Mouse (Mus musculus) thymus, postnatal 0 days (tissue): ENCODE data around the gene Acbd6. TPM values are rescaled to one million over a fixed set of nuclear protein-coding genes. Genes with fewer than 3 reads are reported as not detected.

Experiments
- DNase-seq: peaks from one replicate; pipeline ENCODE4 v3.0.0-alpha.2; 2015; ENCODE audit warnings: low spot score
- polyA plus RNA-seq: library from polyadenylated mRNA; unstranded; fragments of >200 nt; fragmentation: Nextera tagmentation; extraction: Ambion mirVana; gene quantifications from 2 replicates; pipeline ENCODE4 v1.2.1, GENCODE M21; 2015

The Acbd6 gene
- polyA plus RNA-seq, 1 experiment from 2014 or later, result 112 TPM

DNA sequence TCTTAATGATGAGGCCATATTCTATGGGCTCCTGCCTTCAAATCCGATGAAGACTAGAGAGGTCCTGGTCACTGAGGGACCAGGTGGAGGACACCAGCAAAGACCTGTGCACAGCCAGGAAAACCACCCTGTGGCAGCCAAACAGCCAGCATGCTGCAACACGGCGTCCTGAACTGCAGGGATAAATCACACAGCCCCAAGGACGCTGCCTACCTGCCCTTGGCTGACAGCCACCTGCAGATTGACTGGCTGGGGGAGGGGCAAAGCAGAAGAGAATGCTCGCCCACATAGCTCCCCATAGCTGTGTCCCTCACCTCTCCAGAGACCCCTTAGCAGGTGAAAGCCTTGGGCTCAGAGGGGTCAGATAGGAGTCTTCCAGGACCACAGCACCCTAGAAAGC lies 162.1 kb downstream of the Acbd6 start:
- DNase-seq, result no peak

- DNase-seq, result peak; percentile 10
These were observed 163.5 kb downstream of the Acbd6 start for GRCm38 (mm10) chr1:155721443-155721842.

GRCm38 (mm10) chr1:155722185-155722584 lies 164.3 kb downstream of the Acbd6 start:
- DNase-seq, result peak; percentile 57

- DNase-seq, result no peak
These were observed 166.4 kb downstream of the Acbd6 start for GRCm38 (mm10) chr1:155724301-155724700.

DNA sequence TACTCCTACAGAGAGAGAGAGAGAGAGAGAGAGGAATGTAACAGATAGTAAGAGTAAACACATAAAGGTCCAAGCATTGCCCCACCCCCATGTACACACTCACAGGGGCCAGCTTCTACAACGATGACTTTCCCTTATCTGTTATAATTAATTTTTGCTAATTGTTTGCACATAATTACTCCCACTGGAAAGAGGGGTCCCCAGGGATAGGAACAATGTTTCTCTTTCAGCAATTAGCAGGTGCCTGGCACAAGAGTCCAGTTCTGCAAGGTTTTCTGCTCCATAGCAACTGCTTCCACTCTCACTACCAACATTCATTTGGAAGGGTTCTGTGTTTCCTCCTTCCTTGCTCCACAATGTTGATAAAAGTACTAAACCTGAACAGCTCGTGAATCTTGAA lies 168.0 kb downstream of the Acbd6 start:
- no peak for DNase-seq

GRCm38 (mm10) chr1:155727830-155728229 lies 169.9 kb downstream of the Acbd6 start:
- DNase-seq, result no peak

GRCm38 (mm10) chr1:155729113-155729795 lies 171.3 kb downstream of the Acbd6 start:
- no peak for DNase-seq

DNA sequence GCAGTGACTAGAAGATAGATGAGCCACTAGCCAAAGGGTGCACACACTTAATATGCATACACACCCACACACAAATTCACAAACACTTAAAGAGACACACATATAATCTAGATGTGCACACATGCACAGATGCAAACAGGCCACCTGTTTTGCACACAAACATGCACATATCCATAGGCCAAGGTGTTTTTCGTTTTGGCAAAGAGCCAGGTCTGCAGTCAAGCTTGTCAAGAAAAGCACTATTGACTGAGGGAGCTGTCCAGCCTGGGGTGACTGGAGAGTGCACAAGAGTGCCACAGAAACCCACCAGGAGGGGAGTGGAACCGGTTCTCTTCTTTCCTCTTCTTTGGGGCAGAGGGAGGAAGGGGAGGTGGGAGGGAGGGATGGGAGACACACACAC lies 173.2 kb downstream of the Acbd6 start:
- DNase-seq, result no peak

- no peak for DNase-seq
These were observed 178.3 kb downstream of the Acbd6 start for GRCm38 (mm10) chr1:155736096-155736825.

DNA sequence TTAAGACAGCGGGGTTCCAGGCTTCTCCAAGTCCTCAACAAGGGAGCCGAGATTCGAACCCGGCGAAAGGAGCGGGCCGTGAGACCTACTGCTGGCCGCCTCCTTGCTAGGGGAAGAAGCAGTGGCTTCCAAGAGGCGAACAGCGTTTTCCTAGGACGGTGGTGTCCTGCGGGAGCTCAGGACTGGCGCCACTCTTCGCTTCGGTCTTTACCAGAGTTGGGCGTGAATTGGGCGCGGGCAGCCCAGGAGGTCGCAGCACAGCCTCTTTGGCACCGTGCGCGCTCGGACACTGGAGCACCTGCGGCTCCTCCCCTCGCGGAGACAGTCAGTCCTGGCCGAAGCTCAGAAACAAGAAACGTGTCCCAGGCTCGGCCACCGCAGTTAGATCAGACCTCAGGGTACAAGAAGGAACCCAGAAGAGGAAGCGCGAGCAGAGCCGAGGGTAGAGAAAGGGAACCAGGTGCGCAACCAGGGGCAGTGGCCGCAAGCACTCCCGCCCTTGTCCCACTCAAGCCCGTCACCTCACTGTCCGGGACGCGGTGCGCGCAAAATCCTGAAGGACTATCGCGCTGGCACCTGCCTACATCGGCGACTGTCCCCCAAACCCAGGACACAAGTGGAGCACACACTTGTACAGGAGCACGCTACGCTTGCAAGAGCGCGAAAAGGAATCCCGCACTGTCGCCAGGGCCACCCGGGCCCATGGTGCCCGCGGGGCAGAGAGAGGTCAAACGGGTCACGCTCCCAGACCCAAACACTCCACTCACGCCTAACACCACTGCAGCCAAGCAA lies 179.3 kb downstream of the Acbd6 start:
- DNase-seq, result no peak

DNA sequence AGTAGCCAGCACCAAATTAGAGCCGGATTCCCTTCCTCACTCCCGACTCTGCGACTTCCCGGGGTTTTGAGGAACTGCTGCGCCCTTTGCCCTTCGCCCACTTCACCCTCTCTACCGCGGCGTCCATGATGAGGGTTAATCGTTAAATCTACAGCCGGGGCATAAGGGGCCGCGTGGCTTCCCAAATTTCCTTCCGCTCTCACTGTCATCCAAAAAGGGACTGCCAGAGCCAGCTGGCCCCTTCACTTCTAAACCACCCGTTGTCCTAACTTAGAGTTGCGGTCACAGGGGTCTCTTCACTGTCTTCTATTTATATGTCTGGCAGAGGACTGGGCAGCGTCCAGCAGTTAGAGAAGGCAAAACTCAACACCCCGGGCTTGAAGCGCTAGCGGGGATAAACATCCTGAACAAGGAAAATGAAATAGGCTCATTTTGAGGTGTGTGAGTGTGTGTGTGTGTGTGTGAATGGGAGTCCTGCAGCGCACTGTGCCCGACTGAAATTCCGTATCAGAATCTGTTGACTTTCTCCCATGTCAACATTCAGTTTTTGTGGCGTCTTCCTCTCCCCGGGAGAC lies 180.0 kb downstream of the Acbd6 start:
- DNase-seq, result no peak

Other genes with a start within 250 kb of the Acbd6 start
- gene Xpr1, start 140.7 kb upstream of the Acbd6 start, polyA plus RNA-seq, result 4.9 and 7.2 TPM in 2 replicates
- gene Lhx4, start 193.6 kb downstream of the Acbd6 start, polyA plus RNA-seq, result 0.05 TPM in 1 of 2 replicates, not detected in the other